Mouse (Mus musculus) forebrain, embryonic 16.5 days (tissue): Measurements from ENCODE around the gene Slc43a2. TPM values are rescaled to one million over a fixed set of nuclear protein-coding genes. Genes with fewer than 3 reads are reported as not detected.

ENCODE experiments used
- ATAC-seq: fragments of 200-750 bp; cut with Nextera tagmentation; 2 replicates; pipeline ENCODE4 v1.8.0; 2017; ENCODE audit warnings: mild to moderate bottlenecking, moderate library complexity
- H3K27ac ChIP-seq: fragments of 300-500 bp; sonication (generic); 2 replicates; pipeline ENCODE4 v1.5.1; 2014; ENCODE audit warnings: low read length, control low read depth
- H3K27me3 ChIP-seq: fragments of 300-500 bp; sonication (generic); replicated peaks from 2 replicates; pipeline ENCODE4 v1.6.1; 2014; ENCODE audit warnings: low read length; ENCODE audit not compliant: control insufficient read depth, insufficient read depth
- H3K36me3 ChIP-seq: fragments of 300-500 bp; sonication (generic); 2 replicates; pipeline ENCODE4 v1.6.1; 2014; ENCODE audit not compliant: control insufficient read depth, insufficient read depth
- H3K4me1 ChIP-seq: fragments of 300-500 bp; sonication (generic); replicated peaks from 2 replicates; pipeline ENCODE4 v1.6.1; 2014; ENCODE audit warnings: low read length; ENCODE audit not compliant: control insufficient read depth, insufficient read depth
- H3K4me2 ChIP-seq: fragments of 300-500 bp; sonication (generic); 2 replicates; pipeline ENCODE4 v1.6.1; 2014; ENCODE audit warnings: mild to moderate bottlenecking, low read length, control low read depth
- H3K4me3 ChIP-seq: fragments of 300-500 bp; sonication (generic); replicated peaks from 2 replicates; pipeline ENCODE4 v1.5.1; 2014; ENCODE audit warnings: mild to moderate bottlenecking, low read length, control low read depth
- H3K9ac ChIP-seq: fragments of 300-500 bp; sonication (generic); replicated peaks from 2 replicates; pipeline ENCODE4 v1.6.1; 2014; ENCODE audit warnings: low read depth, low read length, control low read depth
- H3K9me3 ChIP-seq: fragments of 300-500 bp; sonication (generic); 2 replicates; pipeline ENCODE4 v1.6.1; 2016; ENCODE audit warnings: low read length; ENCODE audit not compliant: control insufficient read depth
- WGBS: fragments of 180-500 bp; shearing (Covaris S2); extraction: QIAGEN DNeasy Blood & Tissue Kit; methylation state at CpG from one replicate; pipeline ENCODE4 v1.1.7; 2014; 5-methylcytosine and 5-hydroxymethylcytosine counted together
- polyA plus RNA-seq: library from polyadenylated mRNA; unstranded; fragments of >200 nt; fragmentation: Nextera tagmentation; extraction: Ambion mirVana; gene quantifications from 2 replicates; pipeline ENCODE4 v1.2.1, GENCODE M21; 2015

Gene Slc43a2
- polyA plus RNA-seq, 1 experiment from 2014 or later, result 16.4 TPM

DNA sequence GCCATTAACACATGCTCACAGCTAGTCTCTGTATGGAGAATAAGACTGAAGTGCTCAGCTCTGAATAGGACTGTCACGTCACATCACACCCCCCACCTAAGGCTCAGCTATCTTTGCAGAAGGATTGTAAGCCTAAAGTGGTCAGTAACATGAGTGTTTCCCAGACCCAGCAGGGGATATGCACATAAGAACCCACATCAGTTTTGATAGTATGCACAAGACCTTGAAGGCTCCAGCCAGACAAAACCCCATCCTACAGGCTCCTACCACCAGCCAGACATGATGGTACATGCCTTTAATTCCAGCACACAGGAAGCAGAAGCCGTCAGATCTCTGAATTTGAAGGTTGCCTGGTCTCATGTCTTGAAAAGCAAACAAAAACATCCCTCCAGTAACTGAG, 78.5 kb downstream of the Slc43a2 start:
- Histone ChIP-seq H3K36me3 (peaks cover 23% of the 10 kb centered on the region), H3K9me3 (no peaks in the 10 kb centered on the region), H3K4me3 (no peak overlapping the region), H3K9ac (no peak overlapping the region), H3K27me3 (no peaks in the 10 kb centered on the region), H3K27ac (no peak overlapping the region), H3K4me2 (no peak overlapping the region), H3K4me1 (no peaks in the 10 kb centered on the region)
- 83% methylated on average over 2 of the region's 2 CpGs for WGBS
- ATAC-seq, result no peak

- no peaks in the 10 kb centered on the region for H3K27me3 ChIP-seq
- H3K9me3 ChIP-seq, result no peaks in the 10 kb centered on the region
- ATAC-seq, result no peak
- no peak overlapping the region for H3K4me2 ChIP-seq
- peaks cover 23% of the 10 kb centered on the region for H3K36me3 ChIP-seq
- H3K27ac ChIP-seq, result no peak overlapping the region
- no peak overlapping the region for H3K9ac ChIP-seq
- WGBS, result 97% methylated on average over 1 of the region's 1 CpGs
- H3K4me1 ChIP-seq, result no peaks in the 10 kb centered on the region
- H3K4me3 ChIP-seq, result no peak overlapping the region
Observed at GRCm38 (mm10) chr11:75614769-75615168, 83.3 kb downstream of the Slc43a2 start.

GRCm38 (mm10) chr11:75615556-75615955, 84.1 kb downstream of the Slc43a2 start:
- WGBS, result 87% methylated on average over 2 of the region's 2 CpGs
- ATAC-seq, result no peak
- no peak overlapping the region for H3K27ac ChIP-seq

DNA sequence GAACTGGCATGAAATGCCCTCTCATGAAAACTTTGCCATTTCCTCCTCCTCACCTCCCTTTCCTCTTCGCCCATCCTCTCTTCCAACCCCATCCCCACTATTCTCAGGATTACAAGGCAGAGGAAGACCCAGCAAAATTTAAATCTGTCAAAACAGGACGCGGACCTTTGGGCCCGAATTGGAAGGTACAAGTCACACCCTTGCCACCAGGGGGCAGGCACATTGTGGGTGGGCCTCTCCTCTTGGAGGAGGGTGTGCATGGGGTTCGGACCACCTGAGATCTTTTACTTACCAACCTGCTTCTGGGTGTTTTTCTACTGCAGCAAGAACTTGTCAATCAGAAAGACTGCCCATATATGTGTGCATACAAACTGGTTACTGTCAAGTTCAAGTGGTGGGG, 87.6 kb downstream of the Slc43a2 start:
- H3K4me2 ChIP-seq, result no peak overlapping the region
- no peaks in the 10 kb centered on the region for H3K27me3 ChIP-seq
- peaks cover 18% of the 10 kb centered on the region for H3K36me3 ChIP-seq
- H3K4me3 ChIP-seq, result no peak overlapping the region
- H3K4me1 ChIP-seq, result no peaks in the 10 kb centered on the region
- 82% methylated on average over 5 of the region's 5 CpGs for WGBS
- H3K9me3 ChIP-seq, result no peaks in the 10 kb centered on the region
- no peak for ATAC-seq
- no peak overlapping the region for H3K9ac ChIP-seq
- H3K27ac ChIP-seq, result no peak overlapping the region

More at GRCm38 (mm10) chr11:75615556-75615955, 84.1 kb downstream of the Slc43a2 start:
- H3K4me3 ChIP-seq, result no peak overlapping the region
- no peak overlapping the region for H3K4me2 ChIP-seq
- H3K36me3 ChIP-seq, result peaks cover 18% of the 10 kb centered on the region
- H3K4me1 ChIP-seq, result no peaks in the 10 kb centered on the region
- no peaks in the 10 kb centered on the region for H3K9me3 ChIP-seq
- no peak overlapping the region for H3K9ac ChIP-seq
- H3K27me3 ChIP-seq, result no peaks in the 10 kb centered on the region

DNA sequence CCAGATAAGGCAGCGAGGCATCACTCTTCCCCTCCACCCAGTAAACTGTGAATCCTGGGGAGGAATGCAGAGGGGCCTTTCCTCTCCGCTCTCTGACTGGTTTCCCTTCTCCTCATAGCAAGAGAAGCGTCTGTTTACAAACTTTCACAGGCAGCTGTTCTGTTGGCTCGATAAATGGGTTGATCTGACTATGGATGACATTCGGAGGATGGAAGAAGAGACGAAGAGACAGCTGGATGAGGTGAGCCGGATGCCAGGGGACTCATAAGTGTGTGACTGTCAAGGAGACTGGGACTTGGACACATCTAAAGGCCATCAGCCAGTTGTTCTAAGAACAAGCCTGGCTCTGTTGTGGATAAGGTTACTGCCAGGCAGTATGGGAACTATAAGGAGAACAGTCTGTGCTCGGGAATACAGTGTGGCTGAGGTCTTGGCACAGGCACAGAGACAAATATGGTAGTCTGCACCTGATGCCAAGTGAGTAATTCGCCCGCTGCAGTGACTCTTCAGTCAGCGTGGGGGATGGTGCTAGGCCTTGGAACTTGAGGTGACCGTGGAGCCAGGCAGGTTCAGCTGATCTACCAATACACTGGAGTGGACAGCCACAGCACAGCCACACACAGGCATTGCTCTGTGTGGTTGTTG, 88.8 kb downstream of the Slc43a2 start:
- 72% methylated on average over 12 of the region's 12 CpGs for WGBS
- H3K4me1 ChIP-seq, result no peaks in the 10 kb centered on the region
- H3K9ac ChIP-seq, result no peak overlapping the region
- peaks cover 14% of the 10 kb centered on the region for H3K36me3 ChIP-seq
- ATAC-seq, result no peak
- no peaks in the 10 kb centered on the region for H3K27me3 ChIP-seq
- no peak overlapping the region; the same call in 1 of the 2 replicates for H3K27ac ChIP-seq
- no peak overlapping the region for H3K4me3 ChIP-seq
- H3K9me3 ChIP-seq, result no peaks in the 10 kb centered on the region
- no peak overlapping the region for H3K4me2 ChIP-seq

DNA sequence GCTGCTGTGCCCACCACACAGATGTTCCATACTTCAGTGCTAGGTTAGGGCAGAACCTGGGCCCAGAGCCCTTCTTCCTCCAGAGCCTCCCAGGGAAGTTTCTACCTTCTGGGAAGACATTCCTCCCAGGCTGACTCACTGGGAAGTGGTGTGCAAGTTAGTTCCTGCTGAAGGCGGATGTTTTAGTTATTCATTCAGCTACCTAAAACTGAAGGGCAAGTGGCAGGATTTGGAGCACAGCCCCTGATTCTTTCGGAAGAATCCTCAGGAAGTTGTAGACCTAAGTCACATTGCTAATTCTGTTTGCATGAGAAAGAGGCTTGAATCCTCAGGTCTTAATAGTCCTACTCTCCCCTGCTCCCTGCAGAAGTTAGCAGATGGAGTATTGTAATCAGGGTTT, 89.9 kb downstream of the Slc43a2 start:
- no peak for ATAC-seq
- Histone ChIP-seq H3K4me1 (peaks cover 3% of the 10 kb centered on the region; the same call in 1 of the 2 replicates), H3K36me3 (peaks cover 17% of the 10 kb centered on the region), H3K9me3 (no peaks in the 10 kb centered on the region), H3K4me2 (no peak overlapping the region), H3K27me3 (no peaks in the 10 kb centered on the region), H3K27ac (no peak overlapping the region), H3K4me3 (no peak overlapping the region), H3K9ac (no peak overlapping the region)
- 89% methylated on average over 2 of the region's 2 CpGs for WGBS

- no peak overlapping the region for H3K27ac ChIP-seq
- no peak overlapping the region for H3K4me2 ChIP-seq
- WGBS, result 100% methylated on average over 2 of the region's 2 CpGs
- no peaks in the 10 kb centered on the region for H3K27me3 ChIP-seq
- no peaks in the 10 kb centered on the region for H3K9me3 ChIP-seq
- no peak for ATAC-seq
- no peak overlapping the region for H3K9ac ChIP-seq
- peaks cover 26% of the 10 kb centered on the region for H3K36me3 ChIP-seq
- H3K4me3 ChIP-seq, result no peak overlapping the region
- peaks cover 3% of the 10 kb centered on the region; the same call in 1 of the 2 replicates for H3K4me1 ChIP-seq
Observed at GRCm38 (mm10) chr11:75622588-75623329, 91.3 kb downstream of the Slc43a2 start.

- Histone ChIP-seq H3K36me3 (peaks cover 28% of the 10 kb centered on the region), H3K4me3 (no peak overlapping the region), H3K27ac (no peak overlapping the region), H3K4me1 (peaks cover 3% of the 10 kb centered on the region; the same call in 1 of the 2 replicates), H3K9me3 (no peaks in the 10 kb centered on the region), H3K4me2 (no peak overlapping the region), H3K27me3 (no peaks in the 10 kb centered on the region), H3K9ac (no peak overlapping the region)
- 73% methylated on average over 2 of the region's 2 CpGs for WGBS
- ATAC-seq, result no peak
Observed at GRCm38 (mm10) chr11:75624102-75624554, 92.6 kb downstream of the Slc43a2 start.

- H3K4me3 ChIP-seq, result no peak overlapping the region
- WGBS, result 81% methylated on average over 4 of the region's 4 CpGs
- H3K27me3 ChIP-seq, result no peaks in the 10 kb centered on the region
- H3K9me3 ChIP-seq, result no peaks in the 10 kb centered on the region
- H3K4me1 ChIP-seq, result peaks cover 8% of the 10 kb centered on the region
- peaks cover 22% of the 10 kb centered on the region for H3K36me3 ChIP-seq
- no peak overlapping the region for H3K27ac ChIP-seq
- no peak overlapping the region for H3K4me2 ChIP-seq
- no peak overlapping the region for H3K9ac ChIP-seq
- no peak for ATAC-seq
Observed at GRCm38 (mm10) chr11:75625820-75626219, 94.3 kb downstream of the Slc43a2 start.
